Mouse (Mus musculus) lung, postnatal 36 days (tissue): ENCODE measurements around the gene Mpv17l2.
A peak's percentile ranks its signal among the peaks of the same experiment; 100 is the strongest.

Experiments
- DNase-seq: peaks from one replicate; pipeline ENCODE4 v3.0.0; 2022; ENCODE audit warnings: mixed read lengths

Mpv17l2 gene

DNA sequence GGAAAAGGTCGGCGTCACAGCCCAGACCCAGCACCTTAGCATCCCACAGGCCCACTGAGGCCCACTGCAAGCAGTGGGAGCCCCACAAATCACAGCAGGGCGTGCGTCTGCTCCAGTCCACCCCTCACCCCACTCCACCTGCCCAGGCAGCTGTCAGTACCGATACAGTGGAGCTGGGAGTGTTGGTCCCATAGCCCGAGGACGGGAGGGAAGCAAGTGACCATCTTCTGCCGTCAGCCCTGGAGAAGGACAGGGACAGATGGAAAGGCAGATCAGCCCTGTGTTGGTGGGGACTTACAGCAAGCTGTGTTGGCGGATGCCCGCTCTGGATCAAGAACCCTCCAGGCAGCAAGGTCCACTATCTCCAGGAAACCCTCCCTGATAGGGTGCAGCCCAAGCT, 28.3 kb upstream of the Mpv17l2 start:
- DNase-seq, result no peak

DNA sequence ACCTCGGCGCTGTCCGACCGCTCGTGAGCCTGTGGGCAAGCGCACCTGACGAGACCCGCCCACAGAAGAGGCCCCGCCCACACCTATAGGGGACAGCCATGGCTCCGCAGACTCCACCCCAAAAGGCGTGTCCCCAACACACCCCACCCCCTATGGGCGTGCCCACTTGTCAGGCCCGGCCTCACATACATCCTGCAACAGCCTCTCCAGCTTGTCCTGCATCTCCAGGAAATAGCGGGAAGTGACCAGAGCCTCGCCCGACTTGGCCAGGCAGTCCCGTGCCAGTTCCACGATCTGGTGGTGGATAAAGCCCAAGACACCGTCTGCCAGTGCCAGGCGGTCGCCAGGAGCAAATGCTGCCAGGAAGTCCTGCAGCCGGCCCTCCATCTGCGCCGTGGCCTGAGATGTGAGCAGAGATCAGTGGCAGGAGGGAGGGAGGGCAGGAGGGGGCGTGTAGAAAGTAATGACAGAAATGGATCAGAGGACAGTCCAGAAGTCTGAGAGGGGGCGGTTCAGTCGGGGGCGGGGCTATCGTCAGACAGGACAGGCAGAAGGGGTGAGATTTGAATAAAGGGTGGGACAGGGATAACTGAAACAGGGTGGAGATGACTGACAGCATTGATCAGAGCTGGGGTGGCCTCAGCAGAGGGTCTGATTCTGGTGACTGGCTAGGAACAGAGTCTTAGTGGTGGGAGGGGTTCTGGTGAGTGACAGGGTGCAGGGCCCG, 27.4 kb upstream of the Mpv17l2 start:
- peak; percentile 68 for DNase-seq

DNA sequence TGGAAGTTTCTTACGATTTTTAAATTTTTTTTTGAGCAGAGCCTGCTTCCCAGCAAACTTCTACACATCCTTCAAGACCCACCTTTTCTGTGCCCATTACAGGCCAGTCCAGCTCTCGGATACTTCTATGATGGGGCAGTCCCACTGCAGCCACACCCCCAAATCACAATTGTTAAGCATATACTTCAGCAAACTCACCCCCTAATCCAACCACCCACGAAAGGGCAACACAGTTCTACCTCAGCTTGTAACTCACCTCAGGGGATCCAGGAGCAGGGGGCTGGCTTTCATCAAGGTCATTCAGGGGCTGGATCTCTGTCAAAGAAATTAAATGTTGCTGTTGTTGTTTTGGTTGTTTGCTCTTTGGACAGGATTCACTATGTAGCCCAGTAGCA, 26.3 kb upstream of the Mpv17l2 start:
- DNase-seq, result no peak

DNA sequence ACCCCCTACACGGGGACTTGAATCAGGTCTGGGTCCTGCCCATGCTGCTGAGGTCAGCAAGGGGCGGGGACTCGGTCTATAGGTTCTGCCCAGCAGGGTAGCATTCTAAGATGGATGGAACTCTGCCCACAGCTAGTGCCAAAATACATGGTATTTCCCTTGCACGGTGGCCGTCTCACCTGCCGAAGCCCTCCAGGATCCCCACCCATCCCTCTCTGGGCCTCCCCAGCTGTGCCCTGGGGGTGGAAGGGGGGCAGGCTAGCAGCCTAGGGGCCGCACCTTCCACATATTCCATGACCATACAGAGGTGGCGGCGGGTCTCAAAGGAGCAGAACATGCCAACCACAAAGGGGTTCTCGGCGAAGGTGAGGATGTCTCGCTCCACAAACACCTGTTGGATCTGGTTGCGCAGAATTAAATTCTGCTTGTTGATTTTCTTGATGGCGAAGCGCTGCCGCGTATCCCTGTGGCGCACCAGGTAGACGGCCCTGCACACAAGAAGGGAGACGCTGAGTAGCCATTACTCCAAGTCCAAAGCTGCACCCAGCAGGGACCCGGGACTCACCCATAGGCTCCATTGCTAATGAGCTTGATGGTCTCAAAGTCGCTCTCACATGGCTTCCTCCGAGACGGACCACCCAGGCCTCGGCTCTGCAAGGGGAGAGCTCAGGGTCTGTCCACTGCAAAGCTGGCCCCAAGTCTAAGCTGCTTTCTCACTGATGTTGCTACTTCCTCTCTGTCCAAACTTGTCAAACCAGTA, 25.7 kb upstream of the Mpv17l2 start:
- no peak for DNase-seq

DNA sequence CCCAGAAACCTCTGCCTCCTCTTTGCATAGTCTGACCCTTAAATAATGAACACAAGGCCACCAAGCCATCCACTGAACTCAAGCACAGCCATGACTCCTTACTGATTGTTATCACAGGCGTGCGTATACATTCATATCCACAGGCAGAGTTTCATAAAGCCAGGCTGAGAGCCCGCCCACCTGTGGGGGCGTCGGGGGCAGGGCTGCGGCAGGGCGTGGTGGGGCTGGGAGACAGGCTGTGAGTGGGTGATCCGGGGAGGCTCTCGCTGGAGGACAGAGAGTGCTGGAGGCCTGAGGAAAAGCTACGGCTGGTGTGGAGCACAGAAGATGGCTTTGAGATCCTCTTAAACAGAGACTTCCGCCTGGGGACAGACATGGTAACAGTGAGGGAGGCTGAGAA, 19.3 kb upstream of the Mpv17l2 start:
- no peak for DNase-seq

DNA sequence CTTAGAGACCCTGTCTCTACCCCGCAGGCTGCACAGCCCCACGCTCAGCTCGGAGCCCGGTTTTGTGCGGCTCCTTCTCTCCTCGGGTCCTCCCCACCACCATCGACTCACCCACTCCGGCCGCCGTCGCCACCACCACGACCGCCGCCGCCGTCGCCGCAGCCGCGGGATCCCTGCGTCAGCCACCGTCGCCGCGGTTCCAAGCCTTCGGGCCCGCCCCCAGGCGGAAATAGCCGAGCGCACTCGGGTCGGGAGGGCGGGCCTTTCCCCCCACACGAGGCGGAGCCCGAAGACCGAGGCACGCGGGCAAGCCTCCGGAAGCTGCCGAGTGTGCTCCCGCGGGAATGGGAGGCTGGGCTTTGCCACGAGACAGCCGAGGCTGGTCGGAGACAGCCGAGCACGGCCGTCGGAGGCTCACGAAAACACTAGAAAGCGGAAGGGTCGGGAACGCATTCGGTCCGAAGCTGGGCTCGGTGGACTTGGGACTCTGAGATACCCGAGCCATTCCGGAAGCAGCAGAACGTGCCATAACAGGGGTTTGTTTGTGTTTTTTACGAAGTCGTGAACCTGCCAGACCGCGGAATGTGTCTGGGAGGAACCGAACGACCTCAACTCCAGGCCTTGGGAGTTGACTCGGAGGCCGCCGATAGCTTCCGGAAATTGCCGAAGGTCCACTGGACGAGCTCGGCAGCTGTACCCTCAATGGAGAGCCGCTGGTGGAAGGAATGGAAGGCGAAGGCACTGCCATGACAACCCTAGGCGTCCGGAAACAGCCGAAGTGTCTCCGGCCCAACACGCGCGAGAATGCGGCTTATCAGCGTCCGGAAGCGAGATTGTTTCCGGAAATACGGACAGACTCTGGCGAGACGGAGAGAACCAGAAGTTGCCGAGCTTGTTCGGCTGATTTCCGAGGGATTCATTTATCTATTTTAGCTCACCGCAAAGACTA, 16.0 kb upstream of the Mpv17l2 start, which contains the start of gene Pik3r2:
TSS of gene Pik3r2 (minus strand) at position 218 of the 949 bp plus-strand sequence.
- peak; percentile 98 for DNase-seq

DNA sequence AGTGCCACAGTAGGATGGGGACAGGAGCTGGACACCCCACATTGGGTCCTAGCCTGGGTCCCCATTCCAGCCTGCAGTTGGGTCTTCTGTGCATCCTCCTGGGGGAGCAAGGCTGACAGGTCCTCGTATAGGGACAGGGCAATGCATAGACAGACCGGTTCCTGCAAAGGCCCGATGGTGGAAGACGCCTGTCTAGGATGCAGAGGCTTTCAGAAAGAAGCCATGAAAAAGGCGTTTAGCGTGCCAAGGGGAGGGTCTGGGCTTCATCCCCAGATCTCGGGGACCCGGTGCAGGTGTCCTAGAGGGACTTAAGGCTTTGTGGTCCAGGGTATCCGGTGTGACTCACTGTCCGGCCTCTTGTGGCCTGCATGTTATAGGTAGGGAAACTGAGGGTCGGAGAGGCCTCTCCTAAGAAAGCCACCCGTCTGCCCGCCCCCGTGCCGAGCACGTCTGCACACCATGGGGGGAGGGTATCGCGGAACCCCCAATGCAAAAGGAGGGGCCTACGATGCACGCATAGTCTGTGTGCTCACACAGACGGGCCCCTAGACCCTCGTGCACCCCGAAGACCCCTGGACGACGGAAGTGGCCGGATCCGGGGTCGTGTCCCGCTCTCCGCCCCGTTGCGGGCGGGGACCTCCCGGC, 15.2 kb upstream of the Mpv17l2 start:
- no peak for DNase-seq

DNA sequence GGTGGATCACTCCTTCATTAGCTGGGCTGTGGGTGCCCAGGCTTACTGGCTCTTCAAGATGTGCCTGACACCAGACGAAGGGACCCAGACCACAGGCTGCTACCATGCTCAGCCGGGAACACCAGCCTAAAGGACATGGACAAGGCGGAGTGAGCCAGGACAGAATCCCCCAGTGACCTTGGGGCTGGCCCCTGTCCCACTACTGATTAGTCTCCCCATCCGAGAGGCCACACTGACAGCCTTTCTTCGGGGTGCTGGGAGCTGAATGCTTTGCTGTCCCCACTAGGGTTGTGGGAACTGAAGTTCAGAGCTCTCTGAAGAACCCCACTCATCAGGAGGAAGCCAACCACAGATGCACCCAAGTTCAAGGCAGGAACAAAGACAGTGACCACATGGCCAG, 14.5 kb upstream of the Mpv17l2 start:
- DNase-seq, result no peak

DNA sequence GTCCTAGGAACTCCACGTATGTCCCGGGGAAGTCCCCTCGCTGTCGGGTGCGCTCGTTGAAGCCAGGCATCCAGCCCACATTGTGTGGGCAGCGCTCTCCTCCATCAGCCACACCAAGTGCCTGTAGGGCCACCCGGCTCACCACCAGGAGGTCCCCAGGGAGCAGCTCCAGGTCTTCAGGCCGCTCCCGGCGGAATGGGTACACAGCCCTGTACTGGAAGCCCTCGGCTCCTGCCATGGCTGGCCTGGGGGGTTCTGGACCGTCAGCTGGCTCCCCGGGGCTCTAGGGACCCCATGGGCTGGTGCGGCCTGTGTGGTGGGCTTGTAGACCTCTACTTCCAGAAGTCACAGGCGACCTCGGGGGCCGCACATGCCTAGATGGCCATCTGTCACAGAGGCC, 14.0 kb upstream of the Mpv17l2 start:
- DNase-seq, result no peak

DNA sequence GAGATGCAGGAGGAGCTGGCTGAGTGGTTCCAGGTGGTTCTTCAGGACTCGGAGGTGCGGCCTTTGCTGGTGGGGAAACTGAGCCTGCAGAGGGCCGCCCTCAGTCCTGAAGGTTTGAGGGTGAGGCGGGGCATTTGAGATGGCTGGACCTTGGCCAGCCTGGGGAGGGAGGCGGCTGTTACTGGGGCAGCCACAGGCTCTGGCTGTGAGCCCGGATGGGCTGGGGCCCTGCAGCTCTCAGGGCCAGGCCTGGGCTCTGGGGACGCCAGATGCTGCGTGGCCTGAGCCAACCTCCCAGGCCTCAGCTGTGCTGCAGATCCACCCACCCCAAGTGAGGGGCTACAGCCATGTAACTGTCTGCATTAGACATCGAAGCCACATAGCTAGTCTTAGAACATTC, 13.1 kb upstream of the Mpv17l2 start:
- peak; percentile 88 for DNase-seq

DNA sequence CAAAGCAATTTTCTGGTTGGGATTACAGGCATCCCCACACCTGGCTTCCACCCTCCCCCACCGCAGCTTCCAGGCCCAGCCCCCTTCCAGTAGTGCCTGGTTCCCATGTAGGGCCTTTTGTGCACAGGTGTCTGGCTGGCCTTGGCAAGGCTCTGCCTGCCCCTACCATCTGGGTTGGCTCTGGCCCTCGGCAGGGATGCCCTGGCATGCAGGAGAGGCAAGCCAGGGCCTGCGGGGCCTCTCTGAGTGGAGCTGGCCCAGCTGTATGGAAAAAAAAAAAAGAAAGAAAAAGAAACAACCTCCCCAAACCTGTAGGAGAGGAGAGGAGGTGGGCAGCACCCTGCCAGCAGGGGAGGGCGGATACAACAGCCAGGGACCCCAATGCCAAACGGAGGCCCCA, 12.7 kb upstream of the Mpv17l2 start:
- DNase-seq, result no peak

DNA sequence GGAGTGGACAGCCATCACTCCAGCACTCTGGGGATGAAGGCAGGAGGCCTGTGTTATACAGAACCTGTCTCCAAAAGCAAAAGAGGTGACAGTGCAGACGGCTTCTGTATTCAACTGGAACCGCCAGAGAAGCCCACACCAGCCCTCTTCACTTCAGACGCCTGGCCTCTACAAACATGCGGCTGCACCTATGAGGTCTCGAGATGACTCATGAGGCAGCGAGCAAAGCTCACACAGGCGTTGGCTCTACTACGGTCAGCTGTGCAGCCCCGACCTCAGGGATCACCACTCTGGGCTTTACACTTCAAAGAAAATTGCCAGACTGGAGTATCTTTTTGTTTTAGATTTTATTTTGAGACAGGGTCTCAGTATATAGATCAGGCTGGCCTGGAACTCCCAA, 12.1 kb upstream of the Mpv17l2 start:
- DNase-seq, result no peak

DNA sequence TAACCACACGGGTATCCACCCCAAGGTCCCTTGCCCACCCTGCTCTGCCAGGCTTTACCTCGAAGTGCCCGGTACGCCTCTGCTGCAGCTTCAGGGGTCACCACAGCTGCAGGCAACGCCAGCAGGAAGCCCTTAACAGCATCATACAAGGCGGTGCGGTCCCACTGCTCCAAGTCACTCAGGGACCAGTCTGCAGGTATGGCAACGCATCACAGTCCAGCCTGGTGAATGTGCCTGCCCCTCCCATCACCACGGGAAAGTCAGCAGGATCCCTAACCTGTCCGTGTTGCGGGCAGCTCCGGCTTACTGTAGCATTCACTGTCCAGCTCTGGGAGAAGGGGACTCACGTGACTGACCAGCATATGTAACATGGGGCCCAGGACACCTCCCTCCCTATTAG, 11.3 kb upstream of the Mpv17l2 start:
- DNase-seq, result no peak

DNA sequence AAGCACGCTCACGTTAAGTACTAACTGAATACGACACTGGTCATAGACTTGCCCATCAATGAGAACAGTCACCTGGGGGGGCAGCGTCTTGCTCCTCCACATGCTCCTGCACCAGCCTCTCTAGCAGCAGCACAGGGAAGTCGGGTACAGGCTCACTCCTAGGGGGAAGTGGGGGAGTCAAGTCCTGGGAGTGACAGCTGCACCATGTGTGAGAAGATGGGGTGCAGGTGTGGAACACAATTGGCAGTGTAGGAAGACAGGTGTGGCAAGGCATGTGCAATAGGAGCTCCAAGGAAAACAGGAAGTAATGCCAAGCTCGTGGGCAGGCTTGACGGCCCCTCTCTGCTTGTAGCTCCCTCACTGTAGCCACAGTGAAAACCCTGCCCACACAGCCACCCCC, 10.5 kb upstream of the Mpv17l2 start:
- DNase-seq, result no peak

DNA sequence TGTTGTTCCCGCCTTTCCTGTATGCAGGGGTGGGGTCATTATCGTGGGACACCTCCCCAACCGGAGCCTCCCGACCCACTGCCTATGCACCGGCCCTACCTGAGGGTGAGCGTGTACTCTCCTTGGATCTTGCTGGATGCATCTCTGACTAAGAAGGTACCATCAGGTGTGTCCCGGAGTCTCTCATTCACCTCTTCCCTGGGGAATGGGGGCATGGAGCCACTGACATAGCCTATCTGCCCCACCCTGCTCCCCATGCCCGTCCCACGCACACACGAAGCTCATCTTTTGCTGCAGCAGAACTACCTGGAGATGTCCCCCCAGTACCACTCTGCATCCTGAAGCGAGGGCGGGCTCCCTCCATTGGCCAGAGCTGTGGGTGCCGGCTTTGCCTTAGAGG, 10.0 kb upstream of the Mpv17l2 start:
- no peak for DNase-seq

DNA sequence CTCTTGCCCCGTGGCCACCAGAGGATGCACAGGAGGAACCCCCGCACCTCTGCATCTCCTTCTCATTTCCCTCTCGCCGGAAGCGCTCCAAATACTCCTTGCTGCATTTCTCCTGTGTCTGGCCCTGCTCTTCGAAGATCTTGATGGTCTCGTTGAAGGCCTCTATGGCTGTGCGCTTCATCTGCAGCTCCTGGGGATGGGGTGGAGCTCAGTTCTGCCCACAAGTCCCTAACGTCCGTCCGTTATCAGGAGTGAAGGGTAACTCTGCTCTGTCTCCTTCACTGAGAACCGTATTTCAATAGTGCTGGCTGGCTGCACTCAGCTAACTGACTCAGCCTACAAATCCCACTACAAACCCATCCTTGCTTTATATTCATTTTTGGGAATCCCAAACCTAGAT, 9.1 kb upstream of the Mpv17l2 start:
- DNase-seq, result no peak

DNA sequence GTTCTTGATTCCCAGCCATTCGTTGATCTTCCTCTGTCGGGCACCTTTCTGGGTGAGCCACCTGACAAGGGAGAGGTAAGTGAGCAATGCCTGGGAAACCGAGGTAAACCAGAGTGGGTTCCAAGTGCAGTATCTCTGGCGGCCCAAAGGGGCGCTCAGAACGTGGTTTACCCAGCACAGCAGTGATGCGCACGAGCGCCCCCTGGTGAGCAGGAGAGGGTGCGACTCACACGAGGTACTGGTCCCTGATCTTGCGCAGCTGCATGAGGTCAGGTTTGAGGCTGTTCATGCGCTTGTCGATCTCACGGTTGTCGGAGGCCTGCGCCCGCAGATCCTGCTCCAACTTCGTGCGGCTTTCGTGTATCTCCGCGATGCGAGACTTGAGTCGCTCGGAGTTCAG, 8.6 kb upstream of the Mpv17l2 start:
- peak; percentile 98 for DNase-seq

DNA sequence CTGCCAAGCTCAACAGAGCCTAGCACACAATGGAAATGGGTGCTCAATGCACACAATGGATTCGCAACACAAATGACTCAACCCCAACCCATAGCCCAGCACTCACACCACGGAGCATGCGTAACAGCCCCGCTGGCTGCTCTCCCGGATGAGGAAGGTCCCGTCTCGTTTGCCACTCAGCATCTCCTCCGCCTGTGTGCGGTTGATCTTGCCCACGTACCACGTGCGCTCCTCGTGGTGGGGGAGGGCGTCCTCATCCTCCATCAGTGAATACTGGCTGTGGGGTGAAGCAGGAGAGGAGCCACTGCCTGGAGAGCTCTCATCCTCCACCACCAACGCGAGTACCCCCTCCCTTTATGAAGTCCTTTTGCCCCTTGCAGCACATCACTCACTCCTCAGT, 8.2 kb upstream of the Mpv17l2 start:
- no peak for DNase-seq

DNA sequence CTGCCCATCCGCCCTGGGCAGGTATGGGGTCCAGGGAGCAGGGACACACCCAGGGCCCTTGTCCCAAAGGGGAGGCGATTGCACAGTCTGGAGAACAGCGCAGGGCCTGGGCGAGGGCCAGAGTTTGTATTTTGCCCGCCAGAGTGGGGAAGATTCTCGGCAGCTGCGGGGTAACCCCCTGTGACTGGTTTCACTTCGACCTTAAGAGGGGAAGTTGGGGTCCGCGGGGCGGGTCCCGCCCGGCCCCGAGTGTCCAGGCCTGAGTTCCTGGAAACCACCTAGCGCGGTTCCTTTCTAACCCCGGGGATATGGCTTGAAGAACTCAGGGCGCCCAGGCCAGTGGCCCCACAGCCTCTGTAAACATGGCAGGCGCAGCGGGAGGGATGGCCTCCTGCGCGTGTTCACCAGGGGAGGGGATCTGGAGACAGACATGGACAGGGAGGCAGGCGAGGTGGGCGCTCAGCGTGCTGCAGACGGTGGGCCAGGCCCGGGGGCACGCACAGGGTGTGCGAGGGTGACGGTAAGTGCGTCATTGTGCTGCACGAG, 7.6 kb upstream of the Mpv17l2 start:
- DNase-seq, result no peak

DNA sequence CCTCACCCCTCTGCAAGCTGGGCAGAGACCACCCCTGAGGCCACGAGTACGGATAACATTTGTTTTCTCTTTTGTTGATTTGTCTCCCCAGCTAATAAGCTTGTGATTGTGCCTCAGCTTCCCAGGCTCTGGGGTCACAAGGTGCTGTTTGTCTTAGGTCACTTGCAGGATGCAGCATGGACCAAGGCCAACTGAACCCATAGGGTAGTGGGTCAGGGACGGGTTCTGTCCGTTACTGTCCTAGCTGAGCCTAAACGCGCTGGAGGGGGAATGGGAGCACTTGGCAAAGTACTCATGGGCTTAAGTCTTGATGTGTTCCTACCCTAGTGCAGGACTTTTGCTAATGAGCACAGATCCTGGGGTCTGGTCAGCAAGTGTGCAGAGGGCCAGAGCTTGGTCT, 6.8 kb upstream of the Mpv17l2 start:
- DNase-seq, result no peak

DNA sequence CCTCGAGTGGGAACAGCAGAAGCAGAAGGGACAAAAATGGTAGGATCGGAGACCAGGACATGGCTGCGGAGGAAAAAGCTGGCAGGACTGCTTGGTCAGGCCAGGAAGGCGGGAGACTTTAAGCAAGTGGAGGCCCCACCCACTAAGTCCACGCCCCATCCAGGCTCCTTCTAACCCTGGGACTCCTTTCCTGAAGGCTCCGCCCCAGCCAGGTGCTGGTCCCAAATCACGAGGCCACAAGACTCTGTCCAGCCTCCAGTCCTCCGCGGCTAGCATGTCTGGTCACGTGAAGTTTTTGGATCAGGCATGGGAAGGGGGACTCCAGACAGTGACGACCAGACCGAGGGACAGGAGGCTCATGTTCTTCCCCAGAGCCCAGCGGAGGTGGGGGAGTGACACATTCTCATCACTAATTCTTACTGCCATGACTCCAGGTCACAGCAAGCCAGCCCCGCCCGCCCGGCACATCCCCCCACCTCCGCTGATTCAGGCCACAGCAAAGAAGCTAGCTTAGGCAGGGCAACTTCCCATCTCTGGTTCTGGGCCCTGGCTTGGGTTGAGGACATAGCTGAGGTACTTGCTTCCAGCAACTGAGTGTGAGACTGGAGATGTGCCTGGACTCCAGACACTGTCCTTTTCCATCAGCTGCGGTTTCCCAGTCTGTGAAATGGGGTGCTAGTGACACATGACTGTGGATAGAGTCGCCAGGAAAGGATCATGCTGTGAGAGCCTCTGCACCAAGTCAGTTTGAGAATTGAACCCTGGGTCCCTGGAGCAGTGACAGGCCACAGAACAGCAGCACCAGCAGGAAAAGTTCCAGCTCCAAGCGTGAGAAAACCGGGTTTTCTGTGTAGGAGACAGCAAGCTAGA, 6.1 kb upstream of the Mpv17l2 start:
- DNase-seq, result peak; percentile 94
